Mouse (Mus musculus) heart, postnatal 4 days (tissue): Measurements from ENCODE around the gene Nampt. TPM values are rescaled to one million over a fixed set of nuclear protein-coding genes. Genes with fewer than 3 reads are reported as not detected.

Source experiments
- DNase-seq: peaks from one replicate; pipeline ENCODE4 v3.0.0; 2021
- total RNA-seq, 2 experiments: library from RNA; stranded (reverse); gene quantifications; 2 replicates each; pipeline ENCODE4 v1.2.3; 2021

Nampt gene
- total RNA-seq = 10 to 100 TPM; 17.5 to 20.0 TPM

- DNase-seq = no peak
These were observed at the start of gene Nampt for GRCm38 (mm10) chr12:32819416-32819815. TSS of gene Nampt (plus strand) at chr12:32819545.

- DNase-seq = no peak
These were observed 48.6 kb upstream of the Nampt start for GRCm38 (mm10) chr12:32770766-32771165.

DNA sequence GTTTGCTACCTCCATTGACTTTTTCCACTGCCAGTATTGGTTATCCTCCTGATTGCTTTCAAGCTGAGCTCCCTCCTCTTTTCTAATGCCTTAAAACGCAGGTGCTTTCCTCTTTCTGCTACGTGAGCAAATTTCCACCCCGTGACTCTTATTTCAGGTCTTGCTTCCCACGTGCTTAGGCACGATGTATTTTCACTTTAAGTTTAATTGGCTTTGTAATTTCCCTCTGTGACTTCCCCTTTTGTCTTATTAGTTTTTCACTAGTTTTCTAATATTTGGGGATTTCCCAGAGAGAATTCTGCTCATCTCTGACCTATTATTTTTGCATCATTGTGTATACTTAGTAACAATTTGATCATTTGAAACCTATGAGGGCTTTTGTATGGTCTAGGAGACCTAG is 44.8 kb upstream of the Nampt start:
- DNase-seq = no peak

- DNase-seq = peak; percentile 33
These were observed 30.3 kb upstream of the Nampt start for GRCm38 (mm10) chr12:32789092-32789491.

DNA sequence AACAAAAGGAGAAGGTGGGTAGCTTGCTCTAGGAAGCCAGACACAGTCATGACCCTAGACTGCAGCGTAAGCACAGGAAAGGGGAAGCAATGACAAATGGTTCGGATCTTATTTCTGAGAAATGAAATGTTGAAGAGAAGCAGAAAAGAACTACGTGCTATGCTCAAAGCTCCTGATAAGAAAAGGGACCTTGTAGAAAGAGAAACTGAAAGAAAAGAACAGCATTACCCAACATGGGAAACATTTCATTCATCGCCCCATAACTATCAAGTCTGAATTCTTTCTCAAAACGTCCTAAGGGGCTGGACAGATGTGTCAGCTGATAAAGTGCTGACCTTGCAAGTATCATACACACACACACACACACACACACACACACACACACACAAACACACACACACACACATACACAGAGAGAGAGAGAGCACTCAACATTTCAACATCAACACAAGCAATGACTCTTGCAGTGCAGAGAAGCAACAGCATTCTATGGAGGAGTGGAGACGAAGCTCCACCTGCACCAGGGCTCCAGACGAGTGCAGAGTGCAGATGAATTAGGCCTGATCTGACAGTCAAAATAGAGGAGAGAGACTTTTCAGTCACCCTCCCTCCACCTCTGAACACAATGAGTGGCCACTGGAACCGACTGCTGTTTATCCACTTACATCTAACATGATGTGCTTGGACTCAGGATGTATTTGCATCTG is 23.4 kb upstream of the Nampt start:
- no peak for DNase-seq

DNA sequence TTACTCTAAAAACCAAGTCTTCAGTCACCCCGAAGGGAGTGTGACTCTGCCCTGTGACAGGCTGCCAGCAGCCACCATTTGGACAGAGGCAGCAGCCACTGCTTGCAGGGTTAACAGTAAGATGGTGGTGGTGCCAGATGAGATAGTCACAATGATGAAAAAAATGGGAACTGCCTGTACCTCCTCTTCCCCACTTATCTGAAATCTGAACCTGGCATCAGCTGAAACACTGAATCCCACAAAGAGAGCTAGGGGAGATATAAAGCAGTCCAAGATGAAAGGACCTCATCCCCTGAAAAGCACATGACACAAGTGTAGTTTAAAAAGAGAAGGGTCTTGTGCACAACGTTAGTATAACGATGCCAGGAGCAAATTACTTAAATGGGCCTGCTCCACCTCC is 21.9 kb upstream of the Nampt start:
- DNase-seq = no peak

DNA sequence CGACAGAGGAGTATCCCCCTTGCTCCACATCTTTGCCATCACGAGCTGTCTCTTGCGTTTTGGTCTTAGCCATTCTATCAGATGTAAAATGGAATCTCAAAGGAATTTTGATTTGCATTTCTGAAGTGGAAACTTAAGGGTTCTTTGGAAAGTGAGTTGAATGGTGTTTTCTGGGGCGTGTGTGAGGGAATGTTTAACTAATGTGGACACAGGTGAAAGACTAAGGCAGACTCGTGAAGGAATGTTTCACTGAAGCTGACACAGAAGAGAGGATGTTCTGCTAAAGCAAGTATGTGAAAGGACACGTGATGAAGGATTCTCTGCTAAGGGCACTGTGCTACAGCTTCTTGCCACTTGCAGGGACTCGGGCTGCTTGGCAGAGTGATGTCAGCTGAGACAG is 18.3 kb upstream of the Nampt start:
- no peak for DNase-seq

GRCm38 (mm10) chr12:32805559-32805958 is 13.8 kb upstream of the Nampt start:
- DNase-seq = no peak

DNA sequence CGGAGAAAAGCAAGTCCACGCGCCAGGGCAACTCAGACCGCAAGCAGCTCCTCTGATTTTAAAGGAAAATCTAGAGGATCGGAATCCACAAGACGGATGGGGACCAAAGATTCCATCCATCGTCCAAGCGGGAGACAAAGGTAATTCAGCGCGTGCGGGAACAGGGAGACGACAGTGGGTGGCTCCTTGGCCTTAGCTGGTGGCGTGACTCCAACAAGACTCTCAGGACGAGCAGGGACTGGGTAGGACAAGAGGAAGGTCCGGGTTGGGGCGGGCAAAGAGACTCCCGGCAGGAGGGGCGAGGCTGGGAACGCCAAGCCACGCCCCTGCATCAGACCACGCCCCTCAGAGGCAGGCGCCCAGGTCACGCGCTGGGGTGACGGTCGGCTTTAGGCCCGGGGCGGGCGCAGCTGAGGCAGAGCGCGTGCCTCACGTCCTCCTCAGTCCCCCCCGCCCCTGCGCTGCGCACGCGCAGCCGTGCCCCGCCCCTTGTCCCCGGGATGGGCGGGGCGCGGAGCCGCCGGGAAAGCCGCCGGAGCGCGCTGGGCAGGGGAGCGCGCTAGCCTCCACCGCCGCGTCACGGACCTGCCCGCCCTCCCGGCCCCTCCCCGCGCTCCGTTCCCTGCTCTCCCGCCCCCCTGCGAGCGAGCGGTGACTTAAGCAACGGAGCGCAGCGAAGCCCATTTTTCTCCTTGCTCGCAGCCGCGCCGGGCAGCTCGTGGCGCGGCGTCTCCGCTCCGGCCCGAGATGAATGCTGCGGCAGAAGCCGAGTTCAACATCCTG is 669 bp downstream of the Nampt start:
- peak; percentile 99 for DNase-seq

DNA sequence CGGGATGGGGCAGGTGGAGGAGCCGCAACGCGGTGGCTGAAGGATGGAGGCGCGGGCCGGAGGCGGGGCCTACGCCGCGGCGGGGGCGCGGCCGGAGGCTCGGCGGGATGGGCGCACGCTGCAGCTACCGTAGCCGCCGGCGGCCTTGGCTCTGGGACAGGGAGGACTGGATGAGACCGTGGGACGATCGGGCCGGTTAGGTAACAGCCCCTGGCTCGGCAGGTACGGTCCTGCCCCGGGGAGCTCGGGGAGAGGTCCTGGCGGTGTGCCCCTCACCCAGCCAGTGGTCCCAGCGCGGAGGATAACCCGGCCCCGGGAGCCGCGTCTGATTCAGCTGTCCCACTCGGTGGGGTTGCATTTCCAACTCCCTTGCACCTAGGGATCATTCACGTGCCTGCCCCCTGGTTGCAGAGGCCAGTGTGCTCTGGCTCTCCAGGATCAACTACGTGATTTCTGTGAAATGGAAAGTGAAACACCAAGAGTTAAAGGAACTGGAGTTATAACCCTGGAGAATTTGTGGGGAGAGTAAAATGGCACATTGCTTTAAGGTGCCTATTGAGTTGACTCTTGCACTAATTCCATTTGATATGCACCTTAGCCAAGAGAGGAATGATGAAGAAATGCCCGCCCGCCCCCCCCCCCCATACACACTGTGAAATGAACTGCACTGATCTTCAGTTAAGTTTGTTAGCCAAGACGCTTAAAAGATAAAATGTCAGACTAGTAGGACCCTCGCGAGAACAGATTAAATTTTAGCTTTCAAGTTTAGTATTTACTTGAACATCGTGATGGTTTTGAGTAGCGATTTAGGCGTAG is 1.6 kb downstream of the Nampt start:
- DNase-seq = peak; percentile 77

- no peak for DNase-seq
These were observed 2.2 kb downstream of the Nampt start for GRCm38 (mm10) chr12:32821504-32822011.

DNA sequence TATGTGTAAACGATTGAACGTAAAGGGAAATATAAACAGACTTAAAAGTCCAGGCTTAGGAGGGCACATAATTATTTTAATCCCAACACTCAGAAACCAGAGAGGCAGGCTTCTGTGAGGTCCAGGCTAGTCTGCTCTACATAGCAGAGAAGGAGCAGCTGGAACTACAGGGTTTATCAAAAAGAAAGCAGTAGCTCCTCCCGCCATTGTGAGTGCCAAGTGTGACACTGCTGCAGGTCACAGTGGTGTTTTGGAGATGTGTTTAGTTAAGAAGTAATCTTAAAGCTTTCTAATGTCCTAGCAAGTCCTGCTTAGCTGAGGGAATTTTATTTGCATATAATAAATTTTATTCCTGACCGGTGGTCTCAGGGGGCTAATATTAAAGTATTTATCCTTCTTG is 2.7 kb downstream of the Nampt start:
- DNase-seq = peak; percentile 17

- no peak for DNase-seq
These were observed 5.2 kb downstream of the Nampt start for GRCm38 (mm10) chr12:32824586-32824985.

- peak; percentile 73 for DNase-seq
These were observed 7.6 kb downstream of the Nampt start for GRCm38 (mm10) chr12:32826971-32827370.

DNA sequence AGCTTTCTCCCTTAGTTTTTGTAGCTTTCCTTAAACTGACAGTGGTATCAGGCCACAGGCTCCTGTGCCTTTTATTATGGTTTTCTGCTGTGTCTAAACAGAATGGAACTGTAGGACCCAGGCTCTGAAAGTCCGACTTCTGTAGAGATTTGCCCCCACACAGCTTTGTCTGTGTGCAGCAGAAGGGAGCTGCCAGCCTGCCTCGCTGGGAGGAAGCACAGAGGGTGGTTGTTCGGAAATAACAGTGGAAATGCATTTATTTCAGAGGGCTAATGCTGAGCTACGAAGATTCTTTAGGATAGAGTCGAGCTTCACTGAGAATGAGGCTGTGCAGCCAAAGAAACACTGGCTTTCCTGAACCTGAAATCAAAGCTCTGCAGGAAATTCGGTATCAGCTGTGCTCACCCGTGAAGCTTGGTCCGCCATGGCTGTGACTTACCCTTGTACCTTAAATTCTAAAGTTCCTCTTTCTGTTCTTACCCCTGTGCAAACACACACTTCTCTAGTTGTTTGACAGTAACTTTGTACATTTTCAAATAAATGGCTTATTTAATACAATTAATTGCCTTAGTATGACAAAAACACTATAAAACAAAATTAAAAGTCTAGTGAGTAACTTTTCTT is 8.9 kb downstream of the Nampt start:
- DNase-seq = no peak

- DNase-seq = no peak
These were observed 10.2 kb downstream of the Nampt start for GRCm38 (mm10) chr12:32829321-32830090.

GRCm38 (mm10) chr12:32832076-32832475 is 12.7 kb downstream of the Nampt start:
- DNase-seq = no peak

DNA sequence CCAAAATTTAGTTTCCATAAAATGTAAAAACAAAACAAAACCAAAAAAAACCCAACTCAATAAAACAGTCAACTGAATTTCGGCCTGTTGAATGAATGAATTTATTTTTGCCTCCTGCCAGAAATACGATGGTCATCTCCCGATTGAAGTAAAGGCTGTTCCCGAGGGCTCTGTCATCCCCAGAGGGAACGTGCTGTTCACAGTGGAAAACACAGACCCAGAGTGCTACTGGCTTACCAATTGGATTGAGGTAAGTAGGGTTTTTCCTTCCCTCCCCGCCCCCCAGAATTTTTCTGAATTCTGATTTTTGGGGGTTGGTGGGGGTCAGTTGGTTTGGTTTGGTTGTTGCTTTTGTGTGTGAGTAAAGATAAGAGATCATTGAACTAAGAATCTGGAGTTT is 15.4 kb downstream of the Nampt start:
- no peak for DNase-seq

DNA sequence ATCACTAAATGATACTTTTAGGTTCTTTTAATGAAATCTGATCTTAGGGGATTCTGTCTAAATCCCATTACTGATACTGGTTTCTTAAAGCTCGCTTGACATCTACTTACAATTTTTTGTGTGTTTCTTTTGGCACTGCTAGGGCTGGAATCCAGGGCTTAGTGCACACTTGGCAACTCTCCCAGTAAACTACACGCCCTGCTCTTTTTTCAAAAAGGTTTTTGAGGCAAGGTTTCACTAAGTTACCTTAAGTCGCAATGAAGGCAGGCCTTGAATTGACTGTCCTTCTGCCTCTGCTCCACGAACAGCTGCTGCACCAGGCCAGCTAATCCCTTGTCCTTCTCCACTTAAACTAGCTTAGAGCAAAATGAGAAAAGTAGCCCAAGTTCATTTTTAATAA is 15.9 kb downstream of the Nampt start:
- peak; percentile 17 for DNase-seq

DNA sequence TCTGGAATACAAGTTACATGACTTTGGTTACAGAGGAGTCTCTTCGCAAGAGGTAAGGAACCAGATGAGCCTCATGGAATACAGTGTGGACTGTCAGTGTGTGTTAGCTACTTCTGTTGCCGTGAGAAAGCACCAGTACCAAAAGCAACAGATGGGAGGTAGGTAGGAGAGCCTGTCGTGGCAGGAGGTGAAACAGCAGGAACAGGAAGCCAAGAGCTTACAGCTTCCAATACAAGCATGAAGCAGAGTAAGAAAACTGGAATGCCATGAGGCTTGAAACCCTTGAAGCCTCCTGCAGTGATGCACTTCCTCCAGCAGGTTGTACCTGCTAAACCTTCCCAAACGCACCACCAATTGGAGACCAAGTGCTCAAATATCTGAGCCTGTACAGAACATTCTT is 19.1 kb downstream of the Nampt start:
- DNase-seq = no peak

DNA sequence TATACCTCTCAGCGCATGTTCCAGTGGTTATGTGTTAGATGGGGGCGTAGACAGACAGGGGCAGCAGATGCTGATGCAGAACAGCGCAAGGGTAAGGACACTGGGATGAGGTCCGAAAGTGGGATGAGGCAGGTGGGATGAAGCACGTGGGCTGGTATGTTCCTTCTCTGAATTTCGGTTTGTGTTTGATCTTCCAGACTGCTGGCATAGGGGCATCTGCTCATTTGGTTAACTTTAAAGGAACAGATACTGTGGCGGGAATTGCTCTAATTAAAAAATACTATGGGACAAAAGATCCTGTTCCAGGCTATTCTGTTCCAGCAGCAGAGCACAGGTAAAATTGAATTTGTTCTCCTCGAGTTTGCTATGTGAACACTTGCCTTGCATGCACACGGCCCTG is 19.6 kb downstream of the Nampt start:
- DNase-seq = no peak

- no peak for DNase-seq
These were observed 22.1 kb downstream of the Nampt start for GRCm38 (mm10) chr12:32841442-32841900.
